Mouse (Mus musculus): ENCODE measurements around the gene Ppef2. TPM values are rescaled to one million over a fixed set of nuclear protein-coding genes. Genes with fewer than 3 reads are reported as not detected.

Ppef2 gene
- total RNA-seq, 2 experiments from 2014 or later: 0.22 TPM; not detected in 1

DNA sequence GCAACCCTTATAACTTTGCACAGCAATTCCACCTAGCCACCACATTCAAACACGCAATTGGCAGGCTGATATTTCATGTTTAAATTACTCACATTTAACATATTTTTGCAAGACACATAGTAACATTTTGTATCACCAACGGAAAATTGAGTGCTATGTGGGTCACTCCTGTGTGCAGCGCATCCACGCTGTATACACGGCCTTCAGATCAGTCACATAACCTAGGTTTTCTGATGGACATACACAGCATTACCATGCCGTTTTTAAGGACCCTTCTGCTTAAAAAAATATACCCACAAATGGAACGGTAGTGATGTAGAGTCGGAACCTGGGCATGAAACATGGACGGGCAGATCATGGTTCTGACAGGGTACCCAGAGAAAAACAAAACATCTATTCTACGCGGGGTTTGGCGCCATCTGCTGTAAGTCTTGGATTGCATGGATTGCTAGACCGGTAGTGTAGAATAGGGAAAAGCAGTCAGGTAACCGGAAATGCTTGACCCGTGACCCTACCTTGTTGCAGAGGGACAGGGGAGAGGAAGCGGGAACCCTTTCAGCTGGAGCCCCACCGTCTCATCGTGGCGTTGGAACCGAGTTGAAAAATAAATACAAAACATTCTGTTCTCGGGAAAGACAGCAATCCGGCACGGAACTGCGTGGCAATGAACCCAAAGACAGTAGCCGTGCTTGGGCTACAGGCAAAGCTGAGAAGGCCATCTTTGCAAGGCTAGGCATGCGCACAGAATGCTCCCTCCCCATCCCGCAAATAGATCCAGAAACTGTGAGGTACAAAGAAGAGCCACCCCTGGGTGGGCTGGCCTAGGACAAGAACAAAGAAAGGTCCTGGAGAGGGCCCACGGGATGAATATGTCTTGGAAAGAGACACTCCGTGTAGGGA lies 16.5 kb downstream of the Ppef2 start:
- DNase-seq (ENCODE audit: low spot score in 2 of 2): peak in 1 of 2 experiments; percentile 44

DNA sequence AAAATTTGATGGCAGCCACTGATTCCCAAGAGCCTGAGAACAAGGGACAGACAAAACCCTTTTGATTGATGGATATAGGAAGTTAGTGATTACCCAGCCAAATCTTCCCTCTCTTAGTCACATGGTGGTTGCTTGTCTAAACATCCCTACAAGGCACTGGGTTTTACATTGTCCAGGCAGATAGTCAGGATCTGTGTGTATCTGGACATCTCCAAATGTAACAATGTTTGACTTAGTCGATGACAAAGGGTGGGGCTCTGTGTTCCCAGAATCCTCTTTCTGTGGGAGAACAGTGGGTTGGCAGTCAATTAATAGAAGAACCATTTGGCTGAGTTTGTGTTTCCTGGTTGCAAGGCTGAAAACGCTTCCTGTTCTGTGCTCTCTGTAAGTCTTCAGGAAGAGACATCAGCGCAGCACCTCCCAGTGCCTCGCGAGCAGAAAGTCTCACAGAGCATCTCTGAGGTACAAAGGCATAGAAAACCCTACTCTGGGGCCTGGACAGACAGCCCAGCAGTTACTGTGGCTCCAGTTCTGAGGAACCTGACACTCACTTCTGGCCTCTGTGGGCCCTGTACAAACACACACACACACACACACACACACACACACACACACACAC lies 21.0 kb downstream of the Ppef2 start:
- no peak for DNase-seq (ENCODE audit: low spot score in 2 of 2)

DNA sequence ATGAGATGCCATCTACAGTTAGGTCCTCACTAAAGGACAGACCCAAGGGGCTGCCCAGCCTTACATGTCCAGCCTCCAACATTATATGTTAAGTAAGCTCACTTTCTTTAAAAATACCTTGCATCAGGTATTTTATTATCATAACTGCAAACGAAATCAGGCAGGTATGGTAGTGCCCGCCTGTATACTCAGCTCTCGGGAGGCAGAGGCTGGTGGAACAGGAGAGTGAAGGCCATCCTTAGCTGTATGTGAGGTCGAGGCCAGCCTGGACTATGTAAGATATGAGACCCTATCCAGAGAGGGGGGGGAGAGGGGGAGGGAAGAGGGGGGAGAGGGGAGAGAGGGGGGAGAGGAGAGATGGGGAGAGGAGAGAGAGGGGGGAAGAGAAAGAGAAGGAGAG lies 22.7 kb downstream of the Ppef2 start:
- DNase-seq (ENCODE audit: low spot score in 2 of 2): no peak

DNA sequence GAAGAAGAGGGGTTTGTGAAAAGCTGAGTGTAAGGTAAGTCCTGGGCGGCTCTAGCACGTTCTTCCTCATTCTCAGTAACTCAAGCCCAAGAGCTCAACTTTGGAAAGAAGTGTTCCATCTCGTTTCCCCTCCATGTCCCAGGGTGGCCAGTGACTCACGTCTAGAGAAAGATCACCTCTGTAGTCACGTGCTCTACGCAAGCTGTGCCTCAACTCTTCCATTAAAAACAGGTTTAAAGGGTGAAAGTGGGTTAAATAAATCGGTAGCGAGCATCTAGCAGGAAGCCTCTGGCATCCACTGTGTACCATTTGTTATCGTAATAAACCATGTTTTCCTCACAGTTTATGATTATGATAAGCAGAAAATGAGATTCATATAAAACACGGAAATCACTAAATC lies 24.2 kb downstream of the Ppef2 start:
- no peak for DNase-seq (ENCODE audit: low spot score in 2 of 2)

DNA sequence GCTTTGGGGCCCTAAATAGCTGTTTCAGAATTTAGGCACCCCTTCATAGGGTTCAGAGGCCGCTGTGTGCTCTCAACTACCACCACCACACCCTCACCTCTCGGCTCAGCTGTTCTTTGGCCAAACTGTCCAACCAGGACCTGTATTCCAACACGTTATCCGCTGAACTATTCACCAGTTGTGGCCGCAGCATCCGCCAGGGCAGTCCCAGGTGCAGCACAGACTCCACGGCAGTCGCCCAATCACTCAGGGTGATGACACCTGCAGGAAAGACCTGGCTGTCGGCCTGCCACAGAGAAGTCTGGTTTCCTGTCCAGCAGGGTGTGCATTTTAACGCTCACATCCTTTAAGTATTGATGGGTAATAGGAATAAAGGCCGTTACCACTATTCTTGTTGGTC lies 25.8 kb downstream of the Ppef2 start:
- DNase-seq (ENCODE audit: low spot score in 2 of 2): no peak

DNA sequence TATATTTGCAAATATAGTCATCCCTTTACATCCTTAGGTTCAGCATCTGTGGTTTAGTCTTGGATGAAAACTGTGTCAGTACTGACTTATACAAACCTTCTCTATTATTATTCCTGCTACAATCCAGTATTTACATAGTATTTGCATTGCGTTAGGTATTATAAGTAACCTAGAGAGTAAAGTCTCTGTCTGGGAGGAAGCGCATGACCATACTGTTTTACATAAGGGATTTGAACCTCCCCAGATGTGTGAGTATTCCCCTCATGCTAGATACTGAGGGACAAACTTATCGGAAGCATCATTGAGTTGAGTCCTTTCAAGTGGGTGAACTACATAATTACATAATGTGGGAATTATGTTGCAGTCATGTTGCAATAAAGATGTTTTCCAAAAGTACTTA lies 26.6 kb downstream of the Ppef2 start:
- DNase-seq (ENCODE audit: low spot score in 2 of 2): no peak

DNA sequence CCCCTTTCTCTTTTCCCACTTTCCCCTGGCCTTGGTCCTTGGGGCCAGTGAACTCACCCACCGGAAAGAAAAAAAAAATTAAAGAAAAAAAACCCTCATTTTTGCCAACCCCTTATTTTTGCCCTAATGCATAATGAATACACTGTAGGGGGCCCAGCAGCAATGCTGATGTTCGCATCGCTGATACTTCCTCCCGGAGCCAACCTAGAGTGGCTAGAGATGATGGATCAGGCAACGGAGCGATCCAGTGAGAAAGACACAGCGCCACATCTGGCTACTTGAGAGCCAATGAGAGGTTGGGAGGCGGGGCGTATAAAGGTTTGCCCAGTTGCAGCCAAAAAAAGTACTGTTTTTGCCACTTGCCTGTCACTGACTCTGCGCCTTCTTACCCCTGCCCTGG lies 27.3 kb downstream of the Ppef2 start:
- DNase-seq (ENCODE audit: low spot score in 2 of 2): no peak

DNA sequence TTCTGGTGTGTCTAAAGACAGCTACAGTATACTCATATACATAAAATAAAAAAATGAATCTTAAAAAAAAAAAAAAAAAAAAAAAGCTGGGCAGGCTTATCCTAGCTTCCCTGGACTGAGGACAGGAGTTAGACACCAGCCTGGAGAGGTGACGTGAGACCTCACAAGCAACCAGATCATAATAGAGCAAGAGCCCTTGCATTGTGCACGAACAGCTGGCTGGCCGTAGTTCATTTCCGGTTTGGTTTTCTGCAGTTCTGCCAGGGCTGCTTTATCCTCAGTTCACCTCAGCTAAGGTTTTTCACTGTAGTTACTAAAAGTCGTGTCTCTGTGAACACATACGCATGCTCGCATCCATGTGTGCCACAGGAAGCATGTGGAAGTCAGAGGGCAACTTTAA lies 28.3 kb downstream of the Ppef2 start:
- no peak for DNase-seq (ENCODE audit: low spot score in 2 of 2)

DNA sequence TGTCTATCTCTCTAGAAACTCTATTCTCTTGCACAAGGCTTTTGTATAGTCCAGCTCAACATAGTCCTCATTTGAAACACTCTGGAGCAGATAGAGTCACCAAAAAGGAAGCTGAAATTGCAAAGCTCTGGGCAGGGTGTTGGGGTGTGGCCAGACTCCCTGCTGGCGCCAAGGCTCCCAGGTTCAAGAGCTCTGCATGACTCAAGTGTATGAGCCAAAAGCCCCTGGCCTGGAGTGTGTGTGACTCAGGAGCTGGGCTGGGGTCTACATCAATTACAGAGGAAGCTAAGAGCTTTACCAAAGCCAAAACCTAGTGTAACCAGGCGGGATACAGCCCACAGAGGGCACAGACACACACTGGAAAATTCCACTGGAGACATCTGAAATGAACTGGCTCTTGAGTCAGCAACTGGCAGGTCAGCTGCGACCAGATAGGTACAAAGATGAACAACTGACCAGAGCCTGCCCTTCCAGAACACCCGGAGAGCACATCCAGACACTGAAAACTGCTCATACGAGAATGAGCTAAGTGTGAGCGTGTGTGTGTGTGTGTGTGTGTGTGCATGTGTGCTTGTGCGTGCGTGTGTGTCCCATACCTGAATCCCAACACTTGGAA lies 35.7 kb downstream of the Ppef2 start:
- no peak for DNase-seq (ENCODE audit: low spot score in 2 of 2)

DNA sequence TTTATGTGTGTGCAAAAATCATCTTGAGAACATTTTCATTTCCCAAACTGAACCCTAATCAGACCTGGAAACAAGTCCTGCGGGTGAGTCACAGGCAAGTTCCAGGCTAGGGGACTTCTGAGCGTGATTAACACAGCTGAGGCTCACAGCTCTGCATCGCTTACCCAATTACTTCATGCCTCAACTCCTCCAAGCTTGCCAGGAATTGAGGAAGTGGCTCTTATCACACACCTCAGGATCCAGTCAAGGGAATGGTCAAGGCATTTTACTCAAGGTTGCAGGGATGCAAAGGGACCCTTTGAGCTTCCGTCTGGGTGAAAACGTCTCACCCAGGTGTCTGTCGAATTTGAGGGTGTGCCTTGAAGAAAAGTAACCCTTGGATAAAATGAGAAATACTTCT lies 36.3 kb downstream of the Ppef2 start:
- no peak for DNase-seq (ENCODE audit: low spot score in 2 of 2)

DNA sequence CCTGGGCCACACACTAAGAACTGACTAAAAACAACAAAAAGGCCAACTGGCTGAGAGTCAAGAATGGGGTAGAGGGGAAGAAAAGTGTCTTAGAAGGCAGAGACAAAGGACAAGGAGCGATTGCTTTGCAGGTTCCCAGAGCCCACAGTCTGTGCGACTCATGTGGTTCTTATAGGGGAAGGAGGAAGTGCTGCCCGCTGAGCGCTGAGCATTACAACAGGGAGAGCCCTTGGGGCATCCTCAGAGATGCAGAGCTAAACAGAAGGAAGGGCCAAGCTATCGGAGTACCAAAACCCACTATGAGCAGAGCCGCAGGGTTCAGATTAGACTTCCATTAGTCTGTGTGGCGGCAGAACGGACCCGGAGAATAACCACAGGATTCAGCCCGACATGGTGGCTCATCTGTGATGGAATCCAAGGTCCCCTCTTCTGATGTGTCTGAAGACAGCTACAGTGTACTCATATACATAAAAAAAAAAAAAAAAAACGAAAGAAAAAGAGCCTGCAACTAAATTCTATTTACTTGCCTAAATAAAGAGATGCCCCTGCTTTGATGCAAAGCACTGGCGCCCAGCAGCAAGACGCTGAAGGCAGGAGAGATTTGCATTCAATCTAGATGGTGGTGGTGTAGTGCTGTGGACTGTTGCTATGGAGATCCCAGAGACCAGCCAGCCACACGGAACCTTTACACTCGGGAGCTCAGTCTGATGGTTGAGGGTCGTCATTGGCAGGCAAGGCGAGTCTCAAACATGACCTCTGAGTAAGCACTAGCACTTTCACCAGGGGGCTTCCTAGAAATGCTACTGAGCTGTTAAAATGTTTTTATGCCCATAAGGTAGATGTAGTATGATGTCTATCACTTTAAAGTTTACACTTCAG lies 36.9 kb downstream of the Ppef2 start:
- DNase-seq (ENCODE audit: low spot score in 2 of 2): no peak

DNA sequence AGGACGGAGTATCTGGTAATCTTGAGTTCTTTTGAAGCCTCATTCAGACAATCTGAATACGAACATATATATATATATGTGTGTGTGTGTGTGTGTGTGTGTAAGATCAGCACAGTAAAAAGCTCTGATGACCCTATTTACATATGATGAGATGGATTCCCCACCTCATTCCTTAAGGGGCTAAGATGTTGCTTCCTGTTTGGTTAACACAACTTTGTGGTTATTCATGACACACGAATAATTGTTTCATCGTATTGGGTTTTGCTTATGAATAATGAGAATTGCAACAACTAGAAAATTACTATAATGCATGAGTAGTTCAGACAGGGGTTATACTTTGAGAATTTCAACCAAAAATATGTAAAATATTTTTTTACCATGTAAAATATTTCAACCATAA lies 40.8 kb downstream of the Ppef2 start, which contains the start of gene U90926:
TSS of gene U90926 (minus strand) at position 101 of the 400 bp plus-strand sequence.
- DNase-seq (ENCODE audit: low spot score in 2 of 2): no peak

DNA sequence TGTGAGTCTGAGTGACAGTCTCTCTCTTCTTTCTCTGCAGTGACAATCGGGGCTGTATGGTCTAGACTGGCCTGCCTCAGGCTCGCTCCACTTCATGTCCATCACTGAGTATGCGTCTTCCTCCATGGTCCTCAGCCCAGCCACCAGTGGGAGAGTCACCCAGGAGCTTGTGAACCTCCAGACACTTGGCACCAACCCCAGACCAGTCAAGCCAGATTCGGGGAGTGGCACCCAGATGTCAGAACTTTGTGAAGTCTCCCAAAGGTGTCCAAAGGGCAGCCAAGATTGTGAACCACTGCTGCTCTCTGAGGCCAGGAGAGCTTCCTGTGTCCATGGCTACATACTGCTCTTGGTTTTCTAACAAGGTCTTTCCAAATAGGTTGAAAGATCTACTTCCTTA lies 43.8 kb downstream of the Ppef2 start:
- no peak for DNase-seq (ENCODE audit: low spot score in 2 of 2)

DNA sequence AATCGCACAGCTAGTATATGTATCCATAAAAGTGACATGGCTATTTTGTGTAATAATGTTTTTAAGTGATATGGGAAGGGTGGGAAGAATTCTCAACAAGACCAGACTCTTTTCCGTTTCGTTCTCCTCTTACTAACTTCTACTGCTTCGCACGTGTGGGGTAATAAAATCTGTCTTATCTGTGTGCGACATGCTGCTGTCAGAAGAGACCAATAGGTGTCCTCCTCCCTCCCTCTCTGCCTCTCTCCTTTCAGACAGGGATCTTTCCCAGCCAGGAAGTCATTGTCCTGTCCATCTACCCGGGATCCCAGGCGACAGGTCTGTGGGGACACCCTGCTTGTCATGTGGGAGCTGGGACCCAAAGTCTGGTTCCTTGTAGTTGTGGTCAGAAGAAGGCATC lies 45.9 kb downstream of the Ppef2 start:
- DNase-seq (ENCODE audit: low spot score in 2 of 2): no peak

DNA sequence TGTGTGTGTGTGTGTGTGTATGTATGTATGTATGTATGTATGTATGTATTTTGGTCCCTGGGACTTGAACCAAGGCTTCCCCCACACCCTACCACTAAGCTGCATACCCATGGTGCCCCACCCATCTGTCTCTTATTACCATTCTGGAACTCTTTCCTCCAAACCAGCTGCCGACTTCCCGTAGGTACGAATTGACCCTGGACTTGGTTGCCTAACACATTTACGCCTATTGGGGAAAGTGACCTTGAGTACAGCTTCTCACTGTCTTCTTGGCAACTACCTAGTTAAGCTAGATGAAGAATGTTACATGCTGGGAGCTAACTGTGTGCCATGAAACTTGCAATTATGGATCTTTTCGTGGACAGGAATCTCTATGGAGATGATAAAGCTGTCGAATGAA lies 50.0 kb downstream of the Ppef2 start:
- no peak for DNase-seq (ENCODE audit: low spot score in 2 of 2)

DNA sequence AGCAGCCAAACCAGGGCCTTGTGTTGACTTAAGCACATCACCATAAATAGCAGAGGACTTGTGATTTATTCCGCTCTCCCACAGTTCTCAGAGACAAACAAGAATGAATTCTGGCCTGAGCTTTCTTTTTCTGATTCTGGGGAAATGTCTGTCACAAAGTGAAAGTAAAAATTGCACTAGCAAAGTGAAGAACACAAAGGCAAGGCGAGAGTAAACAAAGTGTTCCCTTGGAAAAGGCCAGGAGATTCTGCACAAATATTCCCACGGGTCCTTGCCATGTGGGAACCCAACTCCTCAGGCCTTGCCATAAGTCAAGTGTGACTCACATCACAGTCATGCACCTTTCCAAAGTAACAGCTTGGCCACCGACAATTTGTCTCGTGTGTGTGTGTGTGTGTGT lies 50.4 kb downstream of the Ppef2 start:
- DNase-seq (ENCODE audit: low spot score in 2 of 2): no peak

DNA sequence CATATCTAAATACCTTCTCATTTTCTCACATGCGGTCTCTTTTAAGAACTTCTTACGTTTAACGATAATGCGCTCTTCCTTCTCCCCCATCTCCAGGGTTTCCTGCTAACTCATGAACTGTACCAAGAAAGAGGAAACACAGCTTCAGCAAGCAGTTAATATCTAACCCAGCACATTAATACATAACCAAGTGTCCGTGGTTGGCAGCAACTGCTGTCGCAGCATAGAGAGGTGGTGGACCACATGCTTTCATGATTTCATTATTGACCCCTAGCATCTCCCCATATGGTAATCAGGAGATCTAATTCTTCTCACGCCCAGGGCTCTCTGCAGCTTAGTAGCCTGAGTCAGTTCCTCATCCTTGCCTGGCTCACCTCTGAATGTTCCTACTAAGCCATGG lies 50.9 kb downstream of the Ppef2 start:
- DNase-seq (ENCODE audit: low spot score in 2 of 2): no peak

DNA sequence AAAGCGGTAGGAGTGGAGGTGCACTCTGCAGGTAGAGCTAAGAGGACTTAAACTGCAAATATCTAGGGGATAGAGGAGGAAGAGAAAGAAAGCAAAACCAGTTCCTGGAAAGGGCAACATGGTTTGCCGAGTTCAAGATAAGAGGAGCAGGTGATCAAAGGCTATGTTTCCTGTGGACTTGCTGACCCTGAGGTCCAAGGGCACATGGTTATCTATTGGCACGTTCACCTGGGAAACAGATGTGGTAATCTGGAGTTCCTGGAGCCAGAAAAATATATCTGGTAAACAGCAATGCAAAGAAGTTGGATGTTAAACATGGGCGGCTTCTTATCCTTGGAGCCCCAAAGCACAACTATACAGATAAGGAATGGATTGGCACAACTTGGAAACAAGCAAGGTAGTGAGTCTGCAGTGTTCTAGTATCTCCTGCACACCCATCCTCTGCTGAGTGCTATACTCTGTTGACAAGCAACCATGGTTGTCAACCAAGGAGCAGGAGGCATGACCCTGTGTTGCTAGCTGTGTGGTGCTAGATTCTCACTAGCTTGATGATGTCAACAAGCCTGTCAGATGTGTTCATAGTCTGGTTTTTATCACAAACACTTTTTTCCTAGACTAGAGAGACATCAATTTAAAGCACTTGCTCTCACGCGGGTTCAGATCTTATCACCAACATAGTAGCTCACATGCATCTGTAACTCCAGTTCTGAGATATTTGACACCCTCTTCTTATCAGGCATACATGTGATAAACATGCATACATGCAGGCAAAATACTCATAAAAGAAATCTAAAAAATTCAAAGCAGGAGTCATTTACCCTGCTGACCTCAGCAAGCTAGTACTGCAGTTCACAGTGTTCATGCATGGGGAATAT lies 51.7 kb downstream of the Ppef2 start:
- no peak for DNase-seq (ENCODE audit: low spot score in 2 of 2)

DNA sequence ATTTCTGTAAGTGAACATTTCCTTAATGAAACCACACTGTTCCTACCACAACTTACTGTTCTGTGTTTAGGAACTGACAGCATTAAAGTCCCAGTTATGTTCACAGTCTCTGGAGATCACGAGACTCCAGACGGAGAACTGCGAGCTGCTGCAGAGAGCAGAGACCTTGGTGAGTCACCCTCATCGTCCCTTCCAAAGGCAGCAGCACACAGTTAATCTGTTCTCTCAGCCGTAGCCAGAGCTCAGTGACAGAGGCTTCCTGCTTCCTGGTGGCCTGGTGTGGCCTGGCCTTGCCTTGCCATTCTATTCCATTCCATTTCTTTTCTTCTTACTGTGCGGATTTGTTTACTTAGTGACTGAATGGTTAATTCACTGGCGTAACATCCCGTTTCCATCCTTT lies 57.8 kb downstream of the Ppef2 start:
- DNase-seq (ENCODE audit: low spot score in 2 of 2): no peak

All from adrenal gland, postnatal 4 days (tissue).